Mouse (Mus musculus) cortical plate, adult 2 months (tissue): ENCODE data around the gene Mthfs. TPM values are rescaled to one million over a fixed set of nuclear protein-coding genes. Genes with fewer than 3 reads are reported as not detected.
"Not testable (repeated sequence)": the region's sequence is repeated elsewhere in the genome, so short reads cannot be mapped to it uniquely, and the experiment has no call there.

Experiments used
- H3K27ac ChIP-seq: fragments of 200-500 bp; 2 replicates; pipeline ENCODE4 v1.5.1; 2012; ENCODE audit warnings: low read length, control low read depth, inconsistent platforms; ENCODE audit not compliant: insufficient read depth
- H3K4me1 ChIP-seq: fragments of 200-500 bp; 2 replicates; pipeline ENCODE4 v1.6.1; 2011; ENCODE audit warnings: low read length; ENCODE audit not compliant: control insufficient read depth, insufficient read depth
- H3K4me3 ChIP-seq: fragments of 200-500 bp; 2 replicates; pipeline ENCODE4 v1.5.1; 2011; ENCODE audit warnings: mild to moderate bottlenecking, low read length, control low read depth; ENCODE audit not compliant: insufficient read depth
- CTCF ChIP-seq: fragments of 200-500 bp; IDR thresholded peaks from 2 replicates; pipeline ENCODE4 v1.5.1; 2011; ENCODE audit warnings: mild to moderate bottlenecking, control low read depth, low read length; ENCODE audit not compliant: insufficient read depth; ENCODE audit errors: extremely low read depth
- polyA plus RNA-seq: library from polyadenylated mRNA; depleted of rRNA; stranded (reverse); fragments of >200 nt; gene quantifications from 2 replicates; pipeline ENCODE4 v1.2.3, GENCODE M21; 2012; rRNA removed

Mthfs gene
- 10.6 and 14.3 TPM in 2 replicates for polyA plus RNA-seq

GRCm38 (mm10) chr9:89210353-89211064 lies at the start of gene Mthfs:
Gene Mthfs, plus strand, starts transcription at chr9:89210676.
- peak within 1 kb of the TSS; percentile 33; the same call in 1 of the 2 replicates for H3K4me3 ChIP-seq
- peak within 1 kb of the TSS; percentile 59; the same call in 1 of the 2 replicates for H3K27ac ChIP-seq
- not testable (repeated sequence) for H3K4me1 ChIP-seq

- H3K4me3 ChIP-seq, H3K27ac ChIP-seq, H3K4me1 ChIP-seq: not testable (repeated sequence)
These were observed 37.9 kb upstream of the Mthfs start for GRCm38 (mm10) chr9:89172539-89172938.

GRCm38 (mm10) chr9:89178833-89179232 lies 31.6 kb upstream of the Mthfs start:
- not testable (repeated sequence) for H3K4me3 ChIP-seq, H3K27ac ChIP-seq, H3K4me1 ChIP-seq
- TF ChIP-seq CTCF: 0 out of 2 replicates have a peak, but pooled peaks have one; percentile 30

GRCm38 (mm10) chr9:89179469-89179868 lies 31.0 kb upstream of the Mthfs start:
- H3K27ac ChIP-seq, H3K4me3 ChIP-seq, H3K4me1 ChIP-seq: not testable (repeated sequence)

GRCm38 (mm10) chr9:89187006-89187405 lies 23.5 kb upstream of the Mthfs start:
- H3K27ac ChIP-seq, H3K4me1 ChIP-seq, H3K4me3 ChIP-seq: not testable (repeated sequence)

- H3K4me1 ChIP-seq, H3K4me3 ChIP-seq, H3K27ac ChIP-seq: not testable (repeated sequence)
These were observed 15.0 kb upstream of the Mthfs start for GRCm38 (mm10) chr9:89195483-89195882.

GRCm38 (mm10) chr9:89197509-89197908 lies 13.0 kb upstream of the Mthfs start:
- not testable (repeated sequence) for H3K27ac ChIP-seq, H3K4me3 ChIP-seq, H3K4me1 ChIP-seq

- H3K4me3 ChIP-seq, H3K27ac ChIP-seq, H3K4me1 ChIP-seq: not testable (repeated sequence)
These were observed 12.1 kb upstream of the Mthfs start for GRCm38 (mm10) chr9:89198349-89198748.

- H3K27ac ChIP-seq, H3K4me3 ChIP-seq, H3K4me1 ChIP-seq: not testable (repeated sequence)
These were observed 11.5 kb upstream of the Mthfs start, which contains the start of the genes Bcl2a1b and Gm29094 for GRCm38 (mm10) chr9:89198969-89199416. Gene Bcl2a1b, plus strand, starts transcription at chr9:89199209. Gene Gm29094, plus strand, starts transcription at chr9:89199379.

GRCm38 (mm10) chr9:89202256-89202655 lies 8.2 kb upstream of the Mthfs start:
- H3K27ac ChIP-seq, H3K4me3 ChIP-seq, H3K4me1 ChIP-seq: not testable (repeated sequence)

GRCm38 (mm10) chr9:89208939-89209338 lies 1.5 kb upstream of the Mthfs start:
- H3K27ac ChIP-seq, H3K4me3 ChIP-seq, H3K4me1 ChIP-seq: not testable (repeated sequence)

GRCm38 (mm10) chr9:89211065-89211858 lies 786 bp downstream of the Mthfs start:
- peak overlapping the region; percentile 33; the same call in 1 of the 2 replicates for H3K4me3 ChIP-seq
- peak overlapping the region; percentile 59; the same call in 1 of the 2 replicates for H3K27ac ChIP-seq
- not testable (repeated sequence) for H3K4me1 ChIP-seq

- H3K27ac ChIP-seq, H3K4me1 ChIP-seq, H3K4me3 ChIP-seq: not testable (repeated sequence)
These were observed 2.0 kb downstream of the Mthfs start for GRCm38 (mm10) chr9:89212428-89212827.

- H3K4me1 ChIP-seq, H3K27ac ChIP-seq, H3K4me3 ChIP-seq: not testable (repeated sequence)
These were observed 7.7 kb downstream of the Mthfs start for GRCm38 (mm10) chr9:89218174-89218573.

GRCm38 (mm10) chr9:89219668-89220067 lies 9.2 kb downstream of the Mthfs start:
- not testable (repeated sequence) for H3K4me1 ChIP-seq, H3K27ac ChIP-seq, H3K4me3 ChIP-seq
